Mouse (Mus musculus) heart, postnatal 0 days (tissue): ENCODE measurements around the gene CN725425.

Experiments used
- CTCF ChIP-seq: IDR thresholded peaks from 2 replicates; pipeline ENCODE4 v1.5.1; 2016; ENCODE audit warnings: antibody characterized with exemption, control low read depth, low read depth
- EP300 ChIP-seq: IDR thresholded peaks from 2 replicates; pipeline ENCODE4 v1.6.1; 2016; ENCODE audit warnings: antibody characterized with exemption, low read depth

DNA sequence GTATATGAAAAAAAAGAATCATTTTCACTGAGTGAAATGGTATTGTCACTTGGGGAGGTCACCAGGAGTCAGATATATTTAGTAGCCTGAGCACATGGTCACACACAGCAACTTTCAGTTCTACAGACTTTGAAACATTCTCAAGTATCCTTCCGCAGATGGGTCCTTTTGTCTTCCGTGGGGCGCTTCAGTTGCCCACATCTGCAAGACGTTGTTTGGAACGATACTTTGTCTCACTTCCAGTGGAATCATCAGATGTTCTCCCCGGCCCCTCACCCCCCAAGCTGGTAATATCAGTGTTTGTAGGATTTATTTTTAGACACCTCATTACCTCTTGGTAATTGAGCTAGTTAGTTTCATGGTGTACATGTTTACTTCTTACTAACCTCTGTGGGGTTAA is 12.9 kb upstream of the CN725425 start:
- TF ChIP-seq CTCF (no peak), EP300 (no peak)
